Mouse (Mus musculus): Measurements from ENCODE around the gene Jpt1. TPM values are rescaled to one million over a fixed set of nuclear protein-coding genes. Genes with fewer than 3 reads are reported as not detected.

The Jpt1 gene
- polyA plus RNA-seq, 1 experiment from 2014 or later: 263 TPM

GRCm38 (mm10) chr11:115475025-115475757 lies 39.0 kb downstream of the Jpt1 start, which contains the start of gene Armc7:
Gene Armc7, plus strand, starts transcription at chr11:115475667.
- no peaks in the 10 kb centered on the region for H3K27me3 ChIP-seq (replicated peaks; ENCODE audit: control insufficient read depth, insufficient read depth, low read length)
- ATAC-seq: peak; percentile 92
- WGBS: under 1% methylated on average over 26 of the region's 26 CpGs
- H3K36me3 ChIP-seq (ENCODE audit: control insufficient read depth, insufficient read depth): peaks cover 8% of the 10 kb centered on the region; the same call in 1 of the 2 replicates
- H3K9me3 ChIP-seq (ENCODE audit: control insufficient read depth): no peaks in the 10 kb centered on the region
- H3K27ac ChIP-seq (ENCODE audit: low read depth, low read length): peak within 1 kb of the TSS; percentile 31; the same call in 1 of the 2 replicates
- peak within 1 kb of the TSS; percentile 79 for H3K4me3 ChIP-seq (ENCODE audit: low read depth, low read length)
- no peak for TF ChIP-seq CTCF (IDR thresholded peaks at IDR 0.05; ENCODE audit: low read depth)
- peak within 1 kb of the TSS; percentile 89 for H3K4me2 ChIP-seq (replicated peaks; ENCODE audit: low read depth)
- H3K9ac ChIP-seq (ENCODE audit: low read depth, low read length): peak within 1 kb of the TSS; percentile 81
- 0 out of 2 replicates have a peak, but pooled peaks cover 6% of the 10 kb centered on the region for H3K4me1 ChIP-seq (replicated peaks; ENCODE audit: control insufficient read depth, insufficient read depth, low read length)

DNA sequence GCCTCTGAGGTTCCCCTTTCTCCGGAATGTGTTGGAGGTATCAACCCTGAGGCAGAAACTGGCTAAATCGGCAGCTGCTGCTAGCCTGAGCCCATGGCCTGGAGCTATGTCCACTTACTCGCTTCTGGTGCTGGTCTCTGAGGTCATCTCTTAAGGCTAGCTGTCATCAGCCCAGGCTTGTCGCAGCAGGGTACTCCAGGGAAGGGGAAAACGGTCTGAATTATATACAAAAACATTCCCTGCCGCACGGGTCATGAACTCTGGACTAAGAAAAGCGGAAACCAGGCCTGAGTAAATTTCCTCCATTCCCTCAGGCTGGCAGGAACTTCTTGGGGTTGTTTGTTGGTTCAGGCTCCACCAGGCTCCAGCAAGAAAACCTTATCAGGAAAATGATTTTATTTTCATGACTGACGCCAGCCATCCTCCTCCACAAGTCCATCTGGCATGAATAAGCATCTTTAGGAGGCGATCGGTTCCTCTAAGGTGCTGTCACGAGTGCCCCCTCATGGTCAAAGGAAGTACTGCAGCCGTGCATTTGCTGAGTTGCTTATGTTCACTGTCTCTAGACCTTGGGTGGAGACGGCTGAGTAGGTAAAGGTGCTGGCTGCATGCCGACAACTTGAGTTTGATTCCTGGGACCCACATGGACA lies 40.4 kb downstream of the Jpt1 start:
- peak; percentile 98 for TF ChIP-seq CTCF (IDR thresholded peaks at IDR 0.05; ENCODE audit: low read depth)
- H3K4me1 ChIP-seq (replicated peaks; ENCODE audit: control insufficient read depth, insufficient read depth, low read length): 0 out of 2 replicates have a peak, but pooled peaks cover 6% of the 10 kb centered on the region
- WGBS: 24% methylated on average over 15 of the region's 15 CpGs
- peak overlapping the region; percentile 6; the same call in 1 of the 2 replicates for H3K4me2 ChIP-seq (replicated peaks; ENCODE audit: low read depth)
- H3K9me3 ChIP-seq (ENCODE audit: control insufficient read depth): no peaks in the 10 kb centered on the region
- ATAC-seq: peak; percentile 51
- H3K27ac ChIP-seq (ENCODE audit: low read depth, low read length): no peak overlapping the region; the same call in 1 of the 2 replicates
- no peak overlapping the region for H3K9ac ChIP-seq (ENCODE audit: low read depth, low read length)
- no peaks in the 10 kb centered on the region for H3K36me3 ChIP-seq (ENCODE audit: control insufficient read depth, insufficient read depth)
- H3K27me3 ChIP-seq (replicated peaks; ENCODE audit: control insufficient read depth, insufficient read depth, low read length): no peaks in the 10 kb centered on the region
- no peak overlapping the region for H3K4me3 ChIP-seq (ENCODE audit: low read depth, low read length)

DNA sequence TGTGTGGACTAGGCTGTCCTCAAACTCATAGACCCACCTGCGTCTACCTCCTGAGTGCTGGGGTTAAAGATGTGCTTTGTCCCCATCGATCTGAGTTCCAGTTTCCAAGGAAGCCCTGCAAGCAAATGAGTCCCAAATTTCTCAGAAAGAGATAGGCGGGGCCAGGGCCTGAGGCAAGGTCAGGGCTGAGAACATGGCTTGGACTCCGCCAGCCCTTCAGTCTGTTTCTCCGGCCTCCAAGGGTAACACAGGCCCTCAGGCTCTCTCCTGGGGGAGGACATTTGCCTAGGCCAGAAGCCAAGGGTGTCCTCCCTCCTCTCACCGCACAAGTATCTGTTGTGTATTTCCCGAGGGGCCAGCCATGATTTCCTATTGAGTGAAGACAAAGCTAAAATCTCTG lies 42.0 kb downstream of the Jpt1 start:
- TF ChIP-seq CTCF (IDR thresholded peaks at IDR 0.05; ENCODE audit: low read depth): no peak
- 84% methylated on average over 7 of the region's 7 CpGs for WGBS
- Histone ChIP-seq H3K27me3 (replicated peaks; ENCODE audit: control insufficient read depth, insufficient read depth, low read length) (no peaks in the 10 kb centered on the region), H3K9me3 (ENCODE audit: control insufficient read depth) (no peaks in the 10 kb centered on the region), H3K27ac (ENCODE audit: low read depth, low read length) (no peak overlapping the region), H3K4me2 (replicated peaks; ENCODE audit: low read depth) (no peak overlapping the region), H3K4me1 (replicated peaks; ENCODE audit: control insufficient read depth, insufficient read depth, low read length) (0 out of 2 replicates have a peak, but pooled peaks cover 6% of the 10 kb centered on the region), H3K4me3 (ENCODE audit: low read depth, low read length) (no peak overlapping the region), H3K9ac (ENCODE audit: low read depth, low read length) (no peak overlapping the region), H3K36me3 (ENCODE audit: control insufficient read depth, insufficient read depth) (no peaks in the 10 kb centered on the region)
- no peak for ATAC-seq

GRCm38 (mm10) chr11:115467217-115467618 lies 47.0 kb downstream of the Jpt1 start:
- H3K4me2 ChIP-seq (replicated peaks; ENCODE audit: low read depth): no peak overlapping the region
- no peaks in the 10 kb centered on the region for H3K27me3 ChIP-seq (replicated peaks; ENCODE audit: control insufficient read depth, insufficient read depth, low read length)
- TF ChIP-seq CTCF (IDR thresholded peaks at IDR 0.05; ENCODE audit: low read depth): no peak
- no peak overlapping the region for H3K27ac ChIP-seq (ENCODE audit: low read depth, low read length)
- H3K9me3 ChIP-seq (ENCODE audit: control insufficient read depth): no peaks in the 10 kb centered on the region
- H3K36me3 ChIP-seq (ENCODE audit: control insufficient read depth, insufficient read depth): no peaks in the 10 kb centered on the region
- 48% methylated on average over 4 of the region's 4 CpGs for WGBS
- H3K4me1 ChIP-seq (replicated peaks; ENCODE audit: control insufficient read depth, insufficient read depth, low read length): no peaks in the 10 kb centered on the region; the same call in 1 of the 2 replicates
- no peak overlapping the region for H3K9ac ChIP-seq (ENCODE audit: low read depth, low read length)
- ATAC-seq: no peak
- H3K4me3 ChIP-seq (ENCODE audit: low read depth, low read length): no peak overlapping the region

DNA sequence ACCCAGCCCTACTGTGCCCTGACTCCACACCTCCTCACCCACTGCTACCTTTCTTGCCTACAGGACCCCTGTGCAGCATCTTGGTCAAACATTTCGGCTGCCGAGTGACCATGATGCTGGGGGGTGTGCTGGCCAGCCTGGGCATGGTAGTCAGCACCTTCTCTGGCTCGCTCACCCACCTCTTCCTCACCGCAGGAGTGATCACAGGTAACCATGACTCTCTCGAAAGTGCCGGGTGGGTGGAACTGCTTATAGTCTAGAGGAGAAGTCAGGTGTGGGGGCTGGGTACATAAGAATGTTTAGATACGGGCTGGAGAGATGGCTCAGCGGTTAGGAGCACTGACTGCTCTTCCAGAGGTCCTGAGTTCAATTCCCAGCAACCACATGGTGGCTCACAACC lies 49.3 kb downstream of the Jpt1 start:
- Histone ChIP-seq H3K36me3 (ENCODE audit: control insufficient read depth, insufficient read depth) (no peaks in the 10 kb centered on the region), H3K27ac (ENCODE audit: low read depth, low read length) (no peak overlapping the region), H3K27me3 (replicated peaks; ENCODE audit: control insufficient read depth, insufficient read depth, low read length) (no peaks in the 10 kb centered on the region), H3K9me3 (ENCODE audit: control insufficient read depth) (no peaks in the 10 kb centered on the region), H3K4me1 (replicated peaks; ENCODE audit: control insufficient read depth, insufficient read depth, low read length) (no peaks in the 10 kb centered on the region; the same call in 1 of the 2 replicates), H3K9ac (ENCODE audit: low read depth, low read length) (no peak overlapping the region), H3K4me3 (ENCODE audit: low read depth, low read length) (no peak overlapping the region), H3K4me2 (replicated peaks; ENCODE audit: low read depth) (no peak overlapping the region)
- TF ChIP-seq CTCF (IDR thresholded peaks at IDR 0.05; ENCODE audit: low read depth): no peak
- ATAC-seq: no peak
- WGBS: 89% methylated on average over 8 of the region's 8 CpGs

DNA sequence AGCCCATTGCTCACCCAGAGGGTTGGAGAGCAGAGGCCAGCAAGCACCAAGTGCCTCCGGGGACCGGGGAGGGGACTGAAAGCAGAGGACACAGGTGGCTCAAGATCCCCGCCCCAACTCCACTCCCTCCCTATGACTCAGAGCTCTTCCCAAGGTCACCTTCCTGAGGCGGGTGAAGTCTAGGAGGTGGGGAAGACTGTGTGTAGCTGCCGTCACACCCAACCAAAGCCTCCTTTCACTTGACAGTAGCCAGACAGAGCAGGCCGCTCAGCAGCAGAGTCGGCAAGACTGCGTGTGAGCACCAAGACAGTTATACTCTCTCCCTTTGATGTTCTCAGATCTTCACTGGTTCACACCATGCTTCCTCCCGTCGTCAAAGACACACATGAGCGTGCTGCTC lies 50.8 kb downstream of the Jpt1 start:
- peaks cover under 1% of the 10 kb centered on the region; the same call in 1 of the 2 replicates for H3K4me1 ChIP-seq (replicated peaks; ENCODE audit: control insufficient read depth, insufficient read depth, low read length)
- peak overlapping the region; percentile 44 for H3K4me2 ChIP-seq (replicated peaks; ENCODE audit: low read depth)
- no peak overlapping the region for H3K4me3 ChIP-seq (ENCODE audit: low read depth, low read length)
- WGBS: 32% methylated on average over 11 of the region's 11 CpGs
- H3K9ac ChIP-seq (ENCODE audit: low read depth, low read length): no peak overlapping the region
- H3K27ac ChIP-seq (ENCODE audit: low read depth, low read length): no peak overlapping the region; the same call in 1 of the 2 replicates
- peak; percentile 67 for ATAC-seq
- TF ChIP-seq CTCF (IDR thresholded peaks at IDR 0.05; ENCODE audit: low read depth): no peak
- no peaks in the 10 kb centered on the region for H3K27me3 ChIP-seq (replicated peaks; ENCODE audit: control insufficient read depth, insufficient read depth, low read length)
- H3K9me3 ChIP-seq (ENCODE audit: control insufficient read depth): no peaks in the 10 kb centered on the region
- H3K36me3 ChIP-seq (ENCODE audit: control insufficient read depth, insufficient read depth): no peaks in the 10 kb centered on the region
